Comparison of ENCODE assay signal across 8 mouse cellular contexts in genomic region chr8:11498786-11499485, GRCm38 (mm10). TPM values are rescaled to one million over a fixed set of nuclear protein-coding genes. Genes with fewer than 3 reads are reported as not detected.
DNase-seq lines count a peak whose midpoint lies in the region; ATAC-seq and TF ChIP-seq lines count a peak whose summit lies in the region.
"Had no signal": no experiment of that assay in that cellular context is flagged by ENCODE, and none has a peak within 500 bp of the region (broad histone marks: within the 10 kb centered on the region; RNA-seq: fewer than 3 reads in every experiment).

No protein-coding gene starts in this region.

- no peak for TF ChIP-seq POLR2A in kidney, adult 2 months (IDR thresholded peaks at IDR 0.05; ENCODE audit: low read depth, low read length)

- no peak overlapping the region for H3K9ac ChIP-seq in limb, embryonic 13.5 days
- no peak overlapping the region for H3K9ac ChIP-seq in stomach, embryonic 14.5 days (replicated peaks; ENCODE audit: low read depth, low read length)

- TF ChIP-seq CTCF in kidney, adult 2 months (conservative IDR thresholded peaks at IDR 0.05; ENCODE audit: insufficient read depth, insufficient read length, low read depth, low read length) = no peak

- no peaks in the 10 kb centered on the region for H3K27me3 ChIP-seq in kidney, adult 2 months (replicated peaks; ENCODE audit: control insufficient read depth, insufficient read depth, low read length)
- H3K27me3 ChIP-seq in embryonic facial prominence, embryonic 10.5 days (replicated peaks; ENCODE audit: low read depth, poor library complexity, severe bottlenecking) = peaks cover 5% of the 10 kb centered on the region; the same call in 1 of the 2 replicates
- H3K27me3 ChIP-seq in limb, embryonic 13.5 days = peaks cover 10% of the 10 kb centered on the region; the same call in 1 of the 2 replicates
- no peaks in the 10 kb centered on the region for H3K27me3 ChIP-seq in stomach, embryonic 14.5 days (ENCODE audit: control insufficient read depth, insufficient read depth, low read length)

- no peaks in the 10 kb centered on the region for H3K9me3 ChIP-seq in embryonic facial prominence, embryonic 10.5 days
- H3K9me3 ChIP-seq in limb, embryonic 13.5 days = no peaks in the 10 kb centered on the region
- H3K9me3 ChIP-seq in stomach, embryonic 14.5 days (ENCODE audit: control insufficient read depth, low read depth, low read length) = no peaks in the 10 kb centered on the region

- WGBS in kidney, adult 2 months = 64% methylated on average over 4 of the region's 4 CpGs
- WGBS in embryonic facial prominence, embryonic 10.5 days = 88% methylated on average over 4 of the region's 4 CpGs
- 89% methylated on average over 4 of the region's 4 CpGs for WGBS in limb, embryonic 13.5 days
- 80% methylated on average over 4 of the region's 4 CpGs for WGBS in stomach, embryonic 14.5 days

- H3K4me3 ChIP-seq in kidney, adult 2 months (ENCODE audit: insufficient read depth, low read depth, low read length) = 0 out of 2 replicates have a peak overlapping the region, but pooled peaks have one; percentile 19
- H3K4me3 ChIP-seq in embryonic facial prominence, embryonic 10.5 days = peak overlapping the region; percentile 98
- H3K4me3 ChIP-seq in limb, embryonic 13.5 days = peak overlapping the region; percentile 92; the same call in 1 of the 2 replicates
- H3K4me3 ChIP-seq in stomach, embryonic 14.5 days (ENCODE audit: low read depth, low read length) = 0 out of 2 replicates have a peak overlapping the region, but pooled peaks have one; percentile 91

- H3K4me1 ChIP-seq in kidney, adult 2 months (ENCODE audit: control insufficient read depth, insufficient read depth, low read length) = peaks cover 19% of the 10 kb centered on the region
- H3K4me1 ChIP-seq in embryonic facial prominence, embryonic 10.5 days = peaks cover 17% of the 10 kb centered on the region
- H3K4me1 ChIP-seq in limb, embryonic 13.5 days = peaks cover 24% of the 10 kb centered on the region
- H3K4me1 ChIP-seq in stomach, embryonic 14.5 days (ENCODE audit: control insufficient read depth, insufficient read depth, low read length) = peaks cover 10% of the 10 kb centered on the region; the same call in 1 of the 2 replicates

- no peak for DNase-seq in kidney, adult 2 months
- DNase-seq in kidney, adult 8-10 months = no peak
- no peak for DNase-seq in embryonic facial prominence, embryonic 10.5 days (ENCODE audit: low spot score)
- DNase-seq in adrenal gland, adult (ENCODE audit: inconsistent age in 2 of 2, low spot score in 1 of 2) = no peak
- no peak for DNase-seq in adrenal gland, postnatal 4 days (ENCODE audit: low spot score in 2 of 2)
- DNase-seq: kidney, postnatal 14 days had no signal

- H3K36me3 ChIP-seq in kidney, adult 2 months (ENCODE audit: control insufficient read depth, insufficient read depth, low read length) = peaks cover 2% of the 10 kb centered on the region; the same call in 1 of the 2 replicates
- H3K36me3 ChIP-seq in embryonic facial prominence, embryonic 10.5 days (replicated peaks) = peaks cover 38% of the 10 kb centered on the region
- H3K36me3 ChIP-seq in limb, embryonic 13.5 days = peaks cover 17% of the 10 kb centered on the region
- peaks cover 14% of the 10 kb centered on the region for H3K36me3 ChIP-seq in stomach, embryonic 14.5 days (ENCODE audit: control insufficient read depth, insufficient read depth, low read length)

- no peak for ATAC-seq in limb, embryonic 13.5 days (ENCODE audit: low FRiP score, low read depth)
- ATAC-seq in stomach, embryonic 14.5 days (ENCODE audit: insufficient number of reproducible peaks, insufficient read depth, low FRiP score, low read depth) = no peak

- no peak overlapping the region for H3K27ac ChIP-seq in kidney, adult 2 months (ENCODE audit: insufficient read depth, low read depth, low read length)
- no peak overlapping the region for H3K27ac ChIP-seq in embryonic facial prominence, embryonic 10.5 days (replicated peaks)
- no peak overlapping the region for H3K27ac ChIP-seq in limb, embryonic 13.5 days
- H3K27ac ChIP-seq in stomach, embryonic 14.5 days (ENCODE audit: low read length) = no peak overlapping the region

- peak overlapping the region; percentile 83 for H3K4me2 ChIP-seq in limb, embryonic 13.5 days (replicated peaks)
- H3K4me2 ChIP-seq in stomach, embryonic 14.5 days (replicated peaks; ENCODE audit: low read depth, low read length) = no peak overlapping the region

RNA-seq across cellular contexts. Expression of gene Naxd, which starts 1.6 kb away (rescaled TPM):
- polyA plus RNA-seq in kidney, adult 2 months (2012; rRNA removed) = 111 and 118 TPM in 2 replicates
- polyA plus RNA-seq in embryonic facial prominence, embryonic 10.5 days (2016; fragmentation: Nextera tagmentation; extraction: Ambion mirVana) = 106 and 114 TPM in 2 replicates
- polyA plus RNA-seq in limb, embryonic 13.5 days (2015; fragmentation: Nextera tagmentation; extraction: Ambion mirVana) = 128 and 132 TPM in 2 replicates
- 123 and 133 TPM in 2 replicates for polyA plus RNA-seq in stomach, embryonic 14.5 days (2014; fragmentation: Nextera tagmentation; extraction: Ambion mirVana)
- 10 to 100 TPM; 74.2 to 77.2 TPM for total RNA-seq in adrenal gland, postnatal 4 days (2021)

RNA-seq across cellular contexts. Expression of gene Rab20, which starts 20.4 kb away (rescaled TPM):
- 74.5 and 76.5 TPM in 2 replicates for polyA plus RNA-seq in kidney, adult 2 months (2012; rRNA removed)
- 1.4 and 2.5 TPM in 2 replicates for polyA plus RNA-seq in embryonic facial prominence, embryonic 10.5 days (2016; fragmentation: Nextera tagmentation; extraction: Ambion mirVana)
- 1.6 and 1.7 TPM in 2 replicates for polyA plus RNA-seq in limb, embryonic 13.5 days (2015; fragmentation: Nextera tagmentation; extraction: Ambion mirVana)
- 4.6 and 6.2 TPM in 2 replicates for polyA plus RNA-seq in stomach, embryonic 14.5 days (2014; fragmentation: Nextera tagmentation; extraction: Ambion mirVana)
- total RNA-seq in adrenal gland, postnatal 4 days (2021) = 10 to 100 TPM in 1 of 2 experiments, 1 to 10 TPM in 1; 8.7 to 10.9 TPM

RNA-seq across cellular contexts. Expression of gene Cars2, which starts 51.6 kb away (rescaled TPM):
- 50.7 and 56.6 TPM in 2 replicates for polyA plus RNA-seq in kidney, adult 2 months (2012; rRNA removed)
- polyA plus RNA-seq in embryonic facial prominence, embryonic 10.5 days (2016; fragmentation: Nextera tagmentation; extraction: Ambion mirVana) = 17.9 and 18.6 TPM in 2 replicates
- 23.3 and 25.3 TPM in 2 replicates for polyA plus RNA-seq in limb, embryonic 13.5 days (2015; fragmentation: Nextera tagmentation; extraction: Ambion mirVana)
- 25.0 and 35.5 TPM in 2 replicates for polyA plus RNA-seq in stomach, embryonic 14.5 days (2014; fragmentation: Nextera tagmentation; extraction: Ambion mirVana)
- 10 to 100 TPM; 34.4 to 36.2 TPM for total RNA-seq in adrenal gland, postnatal 4 days (2021)

RNA-seq across cellular contexts. Expression of gene Ing1, which starts 56.4 kb away (rescaled TPM):
- polyA plus RNA-seq in kidney, adult 2 months (2012; rRNA removed) = 12.0 and 16.3 TPM in 2 replicates
- 31.1 and 32.6 TPM in 2 replicates for polyA plus RNA-seq in embryonic facial prominence, embryonic 10.5 days (2016; fragmentation: Nextera tagmentation; extraction: Ambion mirVana)
- 37.9 and 42.5 TPM in 2 replicates for polyA plus RNA-seq in limb, embryonic 13.5 days (2015; fragmentation: Nextera tagmentation; extraction: Ambion mirVana)
- polyA plus RNA-seq in stomach, embryonic 14.5 days (2014; fragmentation: Nextera tagmentation; extraction: Ambion mirVana) = 36.7 and 40.3 TPM in 2 replicates
- total RNA-seq in adrenal gland, postnatal 4 days (2021) = 10 to 100 TPM; 46.7 to 50.0 TPM

Comparison
In these comparisons a context has a peak if more than half of its experiments do, and no peak if none do; other contexts are left out.
1. H3K4me3 ChIP-seq: peak in every context shown above with its lines; median percentile 98 in embryonic facial prominence, embryonic 10.5 days; 92 in limb, embryonic 13.5 days; 91 in stomach, embryonic 14.5 days; 19 in kidney, adult 2 months.
2. RNA of gene Rab20, which starts 20.4 kb away (polyA plus RNA-seq): 74.5 to 76.5 TPM in kidney, adult 2 months; 4.6 to 6.2 TPM in stomach, embryonic 14.5 days, 1.4 to 2.5 TPM in embryonic facial prominence, embryonic 10.5 days and 1.6 to 1.7 TPM in limb, embryonic 13.5 days; every median in the first group is over 10 times any median in the second.